Mouse (Mus musculus): ENCODE data around the gene Chd4.
A peak's percentile ranks its signal among the peaks of the same experiment; 100 is the strongest.

- TF ChIP-seq CTCF (IDR thresholded peaks at IDR 0.05 in 2 of 3, conservative IDR thresholded peaks at IDR 0.05 in 1 of 3; ENCODE audit: control insufficient read depth in 1 of 3, insufficient read depth in 1 of 3, low read depth in 2 of 3, low read length in 3 of 3, poor library complexity in 1 of 3, severe bottlenecking in 1 of 3) (peak; percentile 84 to 90 (median 86)), HCFC1 (IDR thresholded peaks at IDR 0.05; ENCODE audit: low read depth, low read length) (no peak)
These were observed 49.1 kb upstream of the Chd4 start for GRCm38 (mm10) chr6:125046691-125047090.
